Mouse (Mus musculus): ENCODE results near the gene Hsdl2. TPM values are rescaled to one million over a fixed set of nuclear protein-coding genes. Genes with fewer than 3 reads are reported as not detected.
A peak's percentile ranks its signal among the peaks of the same experiment; 100 is the strongest.
"Not testable (repeated sequence)": the region's sequence is repeated elsewhere in the genome, so short reads cannot be mapped to it uniquely, and the experiment has no call there.

The Hsdl2 gene
- polyA plus RNA-seq, 1 experiment from 2014 or later, result 61.6 TPM

DNA sequence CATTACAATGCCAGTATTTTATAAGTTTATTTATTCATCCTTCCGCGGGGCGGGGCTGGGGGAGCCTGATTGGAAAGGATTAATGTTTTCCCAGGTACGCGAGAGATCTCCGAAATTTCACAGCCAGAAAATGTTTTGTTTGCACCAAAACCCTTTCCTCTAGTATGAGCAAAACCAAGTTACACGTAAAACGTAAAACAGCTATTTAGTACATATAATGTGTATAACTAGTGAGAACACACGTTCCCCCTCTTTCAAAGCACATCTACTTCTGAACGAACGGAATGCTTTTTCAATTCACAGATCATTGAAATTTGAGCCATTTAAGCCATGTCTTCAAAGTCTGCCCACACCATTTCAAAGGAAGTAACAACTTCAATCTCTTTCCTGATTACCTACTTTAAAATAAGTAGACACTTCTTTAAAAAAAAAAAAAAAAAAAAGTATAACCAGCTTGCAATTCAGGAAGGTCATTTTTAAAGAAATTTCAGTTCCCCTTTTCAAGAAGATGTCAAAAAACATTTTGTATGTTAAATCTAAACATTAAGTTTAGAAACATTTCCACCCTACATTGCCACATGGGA, 31.3 kb upstream of the Hsdl2 start:
- Histone ChIP-seq H3K9me3 (ENCODE audit: low read length) (no peaks in the 10 kb centered on the region), H3K4me1 (ENCODE audit: insufficient read depth) (peaks cover 21% of the 10 kb centered on the region), H3K27me3 (ENCODE audit: insufficient read depth, low read length) (no peaks in the 10 kb centered on the region), H3K36me3 (replicated peaks; ENCODE audit: insufficient read depth, low read length) (no peaks in the 10 kb centered on the region), H3K4me3 (ENCODE audit: low read depth, low read length) (peak overlapping the region; percentile 97), H3K9ac (replicated peaks) (peak overlapping the region; percentile 99), H3K27ac (ENCODE audit: low read depth) (peak overlapping the region; percentile 100), H3K4me2 (ENCODE audit: low read depth, low read length) (peak overlapping the region; percentile 97)
- no peak for DNase-seq
- WGBS (ENCODE audit: insufficient replicate concordance), result 7% methylated on average over 11 of the region's 11 CpGs
- no peak for TF ChIP-seq EP300 (IDR thresholded peaks at IDR 0.05; ENCODE audit: low read depth)
- no peak for TF ChIP-seq CTCF (IDR thresholded peaks at IDR 0.05; ENCODE audit: low read depth)
- ATAC-seq, result no peak

DNA sequence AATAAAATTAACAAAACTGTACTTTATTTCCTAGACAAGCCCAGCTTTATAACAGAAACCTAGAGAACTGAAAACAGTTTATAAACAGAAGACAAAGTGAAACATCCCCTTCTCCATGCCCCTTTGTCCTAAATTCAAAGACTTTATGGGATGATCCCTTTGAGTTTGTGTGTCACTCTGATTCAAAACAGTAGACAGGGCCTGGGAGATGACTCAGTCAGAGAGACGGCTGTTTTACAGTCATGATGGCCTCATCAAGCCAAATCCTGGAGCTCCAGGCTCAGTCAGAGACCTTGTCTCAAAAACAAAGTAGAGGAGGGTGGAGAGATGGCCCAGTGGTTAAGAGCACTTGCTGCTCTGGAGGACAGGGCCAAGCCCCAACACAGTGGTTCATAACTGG, 29.5 kb upstream of the Hsdl2 start:
- Histone ChIP-seq H3K4me1 (ENCODE audit: insufficient read depth) (peaks cover 19% of the 10 kb centered on the region), H3K9ac (replicated peaks) (no peak overlapping the region), H3K27ac (ENCODE audit: low read depth) (peak overlapping the region; percentile 56; the same call in 1 of the 2 replicates), H3K36me3 (replicated peaks; ENCODE audit: insufficient read depth, low read length) (no peaks in the 10 kb centered on the region), H3K27me3 (ENCODE audit: insufficient read depth, low read length) (no peaks in the 10 kb centered on the region), H3K4me2 (ENCODE audit: low read depth, low read length) (no peak overlapping the region), H3K4me3 (ENCODE audit: low read depth, low read length) (no peak overlapping the region), H3K9me3 (ENCODE audit: low read length) (no peaks in the 10 kb centered on the region)
- WGBS (ENCODE audit: insufficient replicate concordance), result 83% methylated on average over 1 of the region's 1 CpGs
- TF ChIP-seq EP300 (IDR thresholded peaks at IDR 0.05; ENCODE audit: low read depth), result no peak
- TF ChIP-seq CTCF (IDR thresholded peaks at IDR 0.05; ENCODE audit: low read depth), result no peak
- ATAC-seq (no peak), DNase-seq (no peak)

DNA sequence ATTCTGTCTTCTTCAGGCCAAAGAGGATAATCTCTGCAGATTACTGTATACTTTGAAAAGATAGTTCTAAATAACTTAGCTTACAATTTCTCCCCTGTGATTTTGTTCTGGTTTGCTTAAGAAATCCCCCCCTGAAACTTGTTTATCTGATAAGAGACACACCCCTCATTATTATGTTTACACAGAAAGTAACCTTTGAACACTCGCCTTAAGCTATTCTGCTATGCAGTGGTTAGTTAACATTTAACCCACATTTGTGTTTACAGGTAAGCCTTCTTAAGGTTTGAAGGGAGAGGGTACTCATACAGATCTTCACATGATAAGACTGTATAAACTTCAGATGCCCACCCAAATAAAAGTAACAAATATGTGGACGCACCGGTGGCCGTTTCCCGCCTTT, 28.5 kb upstream of the Hsdl2 start:
- TF ChIP-seq CTCF (IDR thresholded peaks at IDR 0.05; ENCODE audit: low read depth) (no peak), EP300 (IDR thresholded peaks at IDR 0.05; ENCODE audit: low read depth) (0 out of 2 replicates have a peak, but pooled peaks have one; percentile 14)
- 77% methylated on average over 5 of the region's 5 CpGs for WGBS (ENCODE audit: insufficient replicate concordance)
- H3K27ac ChIP-seq (ENCODE audit: low read depth), result peak overlapping the region; percentile 56

DNA sequence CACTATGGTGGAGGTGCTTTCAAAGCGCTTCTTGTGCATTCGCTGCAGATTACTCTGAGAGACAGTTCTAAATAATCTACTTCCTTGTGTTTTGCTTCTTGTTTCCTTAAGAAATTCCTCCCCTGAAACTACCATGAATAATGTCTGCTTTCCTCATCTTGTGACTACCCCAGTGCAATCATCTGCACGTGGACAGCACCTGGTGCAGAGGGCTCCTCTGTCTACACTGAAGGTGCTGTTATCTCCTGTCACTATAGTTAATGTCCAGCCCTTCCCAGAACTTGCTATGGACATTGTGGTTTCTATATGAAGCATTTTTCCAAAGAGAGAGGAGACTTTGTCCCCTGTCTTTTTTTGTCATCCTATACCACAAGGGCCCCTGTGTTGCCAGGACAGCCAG, 27.8 kb upstream of the Hsdl2 start:
- Histone ChIP-seq H3K9me3 (ENCODE audit: low read length) (no peaks in the 10 kb centered on the region), H3K4me2 (ENCODE audit: low read depth, low read length) (no peak overlapping the region), H3K36me3 (replicated peaks; ENCODE audit: insufficient read depth, low read length) (no peaks in the 10 kb centered on the region), H3K4me1 (ENCODE audit: insufficient read depth) (peaks cover 24% of the 10 kb centered on the region), H3K27me3 (ENCODE audit: insufficient read depth, low read length) (no peaks in the 10 kb centered on the region), H3K27ac (ENCODE audit: low read depth) (peak overlapping the region; percentile 56), H3K4me3 (ENCODE audit: low read depth, low read length) (no peak overlapping the region), H3K9ac (replicated peaks) (no peak overlapping the region)
- ATAC-seq (no peak), DNase-seq (no peak)
- no peak for TF ChIP-seq EP300 (IDR thresholded peaks at IDR 0.05; ENCODE audit: low read depth)
- no peak for TF ChIP-seq CTCF (IDR thresholded peaks at IDR 0.05; ENCODE audit: low read depth)
- WGBS (ENCODE audit: insufficient replicate concordance), result 66% methylated on average over 3 of the region's 3 CpGs

More for the DNA sequence above, 28.5 kb upstream of the Hsdl2 start:
- H3K9ac ChIP-seq (replicated peaks), result no peak overlapping the region
- no peaks in the 10 kb centered on the region for H3K9me3 ChIP-seq (ENCODE audit: low read length)
- no peaks in the 10 kb centered on the region for H3K36me3 ChIP-seq (replicated peaks; ENCODE audit: insufficient read depth, low read length)
- no peak for ATAC-seq
- peaks cover 21% of the 10 kb centered on the region for H3K4me1 ChIP-seq (ENCODE audit: insufficient read depth)
- H3K27me3 ChIP-seq (ENCODE audit: insufficient read depth, low read length), result no peaks in the 10 kb centered on the region
- H3K4me2 ChIP-seq (ENCODE audit: low read depth, low read length), result no peak overlapping the region
- DNase-seq, result no peak
- H3K4me3 ChIP-seq (ENCODE audit: low read depth, low read length), result no peak overlapping the region

DNA sequence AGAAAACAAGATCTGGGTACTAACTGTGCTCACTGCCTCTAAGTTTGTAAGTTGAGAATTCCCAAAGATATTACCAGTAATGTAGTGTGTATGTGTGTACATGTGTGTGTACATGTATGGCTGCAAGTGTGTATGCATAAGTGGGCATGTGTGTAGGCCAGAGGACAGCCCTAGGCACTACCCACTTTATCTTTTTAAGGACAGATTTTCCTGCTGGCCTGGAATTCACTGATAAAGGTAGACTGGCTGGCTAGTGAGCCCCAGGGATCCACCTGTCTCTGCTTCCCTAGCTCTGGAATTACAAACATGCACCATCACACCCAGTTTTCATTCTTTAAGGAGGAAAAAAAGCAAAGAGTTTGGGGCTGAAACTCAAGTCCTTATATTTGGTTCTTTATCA, 26.2 kb upstream of the Hsdl2 start:
- Histone ChIP-seq H3K4me1 (ENCODE audit: insufficient read depth) (peaks cover 27% of the 10 kb centered on the region), H3K27ac (ENCODE audit: low read depth) (no peak overlapping the region), H3K36me3 (replicated peaks; ENCODE audit: insufficient read depth, low read length) (no peaks in the 10 kb centered on the region), H3K4me2 (ENCODE audit: low read depth, low read length) (no peak overlapping the region), H3K27me3 (ENCODE audit: insufficient read depth, low read length) (no peaks in the 10 kb centered on the region), H3K9ac (replicated peaks) (no peak overlapping the region), H3K9me3 (ENCODE audit: low read length) (no peaks in the 10 kb centered on the region), H3K4me3 (ENCODE audit: low read depth, low read length) (no peak overlapping the region)
- TF ChIP-seq EP300 (IDR thresholded peaks at IDR 0.05; ENCODE audit: low read depth) (peak; percentile 42; the same call in 1 of the 2 replicates), CTCF (IDR thresholded peaks at IDR 0.05; ENCODE audit: low read depth) (no peak)
- DNase-seq (no peak), ATAC-seq (0 out of 2 replicates have a peak, but pooled peaks have one; percentile 18)

DNA sequence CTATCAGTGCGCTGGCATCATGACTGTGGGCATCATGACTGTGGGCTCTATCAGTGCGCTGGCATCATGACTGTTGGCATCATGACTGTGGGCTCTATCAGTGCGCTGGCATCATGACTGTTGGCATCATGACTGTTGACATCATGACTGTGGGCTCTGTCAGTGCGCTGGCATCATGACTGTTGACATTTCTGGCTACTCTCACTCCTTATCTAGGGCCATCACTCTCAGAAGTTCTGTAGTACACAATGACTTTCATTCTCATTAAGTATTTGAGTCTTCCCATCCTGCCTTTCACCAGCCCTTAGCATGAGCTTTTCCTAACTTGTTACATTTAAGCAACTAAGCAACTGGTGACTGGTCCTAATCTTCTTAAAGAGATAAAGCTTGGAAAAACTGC, 24.0 kb upstream of the Hsdl2 start:
- H3K4me3 ChIP-seq (ENCODE audit: low read depth, low read length); H3K27me3 ChIP-seq (ENCODE audit: insufficient read depth, low read length); ATAC-seq; H3K9me3 ChIP-seq (ENCODE audit: low read length); H3K4me2 ChIP-seq (ENCODE audit: low read depth, low read length); DNase-seq; H3K9ac ChIP-seq (replicated peaks); H3K36me3 ChIP-seq (replicated peaks; ENCODE audit: insufficient read depth, low read length): not testable (repeated sequence)
- WGBS (ENCODE audit: insufficient replicate concordance), result 94% methylated on average over 4 of the region's 4 CpGs
- Histone ChIP-seq H3K27ac (ENCODE audit: low read depth) (peak overlapping the region; percentile 84; the same call in 1 of the 2 replicates), H3K4me1 (ENCODE audit: insufficient read depth) (peaks cover 22% of the 10 kb centered on the region)

All from liver, postnatal 0 days (tissue).